Mouse (Mus musculus) limb, embryonic 14.5 days (tissue): ENCODE results near the gene Atcay. TPM values are rescaled to one million over a fixed set of nuclear protein-coding genes. Genes with fewer than 3 reads are reported as not detected.

Source experiments
- ATAC-seq: fragments of 200-750 bp; cut with Nextera tagmentation; 2 replicates; pipeline ENCODE4 v1.8.0; 2017; ENCODE audit warnings: low read depth, moderate number of reproducible peaks, moderate TSS enrichment; ENCODE audit not compliant: low FRiP score
- DNase-seq: peaks from one replicate; pipeline ENCODE4 v3.0.0-alpha.2; 2015; ENCODE audit warnings: low spot score
- H3K27ac ChIP-seq: fragments of 300-500 bp; sonication (generic); replicated peaks from 2 replicates; pipeline ENCODE4 v1.5.1; 2014; ENCODE audit warnings: low read depth, mild to moderate bottlenecking, low read length, moderate library complexity, mixed read lengths
- H3K27me3 ChIP-seq: fragments of 300-500 bp; sonication (generic); 2 replicates; pipeline ENCODE4 v1.6.1; 2014; ENCODE audit warnings: low read length, mixed read lengths; ENCODE audit not compliant: control insufficient read depth, insufficient read depth
- H3K36me3 ChIP-seq: fragments of 300-500 bp; sonication (generic); 2 replicates; pipeline ENCODE4 v1.6.1; 2014; ENCODE audit warnings: mild to moderate bottlenecking, low read length, moderate library complexity, mixed read lengths; ENCODE audit not compliant: control insufficient read depth, insufficient read depth
- H3K4me1 ChIP-seq: fragments of 300-500 bp; sonication (generic); 2 replicates; pipeline ENCODE4 v1.6.1; 2014; ENCODE audit warnings: antibody characterized with exemption, low read length, mixed read lengths; ENCODE audit not compliant: control insufficient read depth, insufficient read depth
- H3K4me2 ChIP-seq: fragments of 300-500 bp; sonication (generic); replicated peaks from 2 replicates; pipeline ENCODE4 v1.6.1; 2014; ENCODE audit warnings: low read depth, mild to moderate bottlenecking, low read length, moderate library complexity; ENCODE audit not compliant: severe bottlenecking
- H3K4me3 ChIP-seq: fragments of 300-500 bp; sonication (generic); replicated peaks from 2 replicates; pipeline ENCODE4 v1.5.1; 2014; ENCODE audit warnings: low read length
- H3K9ac ChIP-seq: fragments of 300-500 bp; sonication (generic); 2 replicates; pipeline ENCODE4 v1.6.1; 2014; ENCODE audit warnings: mild to moderate bottlenecking, low read depth, low read length, moderate library complexity; ENCODE audit not compliant: severe bottlenecking
- H3K9me3 ChIP-seq: fragments of 300-500 bp; sonication (generic); 2 replicates; pipeline ENCODE4 v1.6.1; 2016; ENCODE audit warnings: low read length; ENCODE audit not compliant: control insufficient read depth
- POLR2A ChIP-seq: fragments of 200-500 bp; IDR thresholded peaks from 2 replicates; pipeline ENCODE4 v1.8.0; 2012; ENCODE audit warnings: inconsistent platforms, mild to moderate bottlenecking, moderate library complexity, borderline replicate concordance; ENCODE audit not compliant: insufficient read depth, insufficient read length; ENCODE audit errors: extremely low read depth
- WGBS: fragments of 180-500 bp; shearing (Covaris S2); extraction: QIAGEN DNeasy Blood & Tissue Kit; methylation state at CpG from one replicate; pipeline ENCODE4 v1.1.7; 2014; 5-methylcytosine and 5-hydroxymethylcytosine counted together
- polyA plus RNA-seq, 2 experiments: library from polyadenylated mRNA; depleted of rRNA in 1 of 2; stranded (reverse) in 1 of 2; unstranded in 1 of 2; fragments of >200 nt; fragmentation: Nextera tagmentation in 1 of 2; extraction: Ambion mirVana in 1 of 2; gene quantifications; 2 replicates each; pipeline versions ENCODE4 v1.2.1 to v1.2.3; 2012 to 2014

Gene Atcay
- polyA plus RNA-seq, 2 experiments: 0.67 TPM; not detected in 1

DNA sequence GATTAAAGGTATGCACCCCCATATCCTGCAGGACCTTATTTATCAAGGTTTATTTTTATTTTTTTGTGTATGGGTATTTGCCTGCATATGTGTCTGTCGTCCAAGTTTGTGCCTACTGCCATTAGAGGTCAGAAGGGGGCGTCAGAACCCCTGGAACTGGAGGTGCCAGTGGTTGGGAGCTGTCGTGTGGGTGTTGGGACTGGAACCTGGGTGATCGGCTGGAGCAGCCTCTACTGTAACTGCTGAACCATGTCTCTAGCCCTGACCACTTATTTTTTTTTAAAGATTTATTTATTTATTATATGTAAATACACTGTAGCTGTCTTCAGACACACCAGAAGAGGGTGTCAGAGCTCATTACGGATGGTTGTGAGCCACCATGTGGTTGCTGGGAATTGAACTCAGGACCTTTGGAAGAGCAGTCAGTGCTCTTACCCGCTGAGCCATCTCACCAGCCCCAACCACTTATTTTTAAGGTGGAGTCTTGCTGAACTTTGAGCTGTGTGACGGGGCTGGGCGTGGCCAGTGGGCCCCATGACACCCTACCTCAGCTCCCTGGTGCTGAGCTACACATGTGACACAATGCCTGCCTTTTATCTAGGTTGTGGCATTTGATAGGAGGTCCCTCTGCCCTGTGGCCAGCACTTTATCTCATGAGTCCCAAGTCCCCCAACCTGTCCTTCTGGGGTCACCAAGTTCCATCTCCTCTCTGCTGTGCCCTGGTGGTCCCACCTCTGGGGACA, 27.5 kb downstream of the Atcay start:
- Histone ChIP-seq H3K4me2 (no peak overlapping the region), H3K4me3 (no peak overlapping the region), H3K4me1 (no peaks in the 10 kb centered on the region), H3K36me3 (no peaks in the 10 kb centered on the region), H3K9ac (no peak overlapping the region), H3K9me3 (no peaks in the 10 kb centered on the region), H3K27ac (no peak overlapping the region), H3K27me3 (no peaks in the 10 kb centered on the region; the same call in 1 of the 2 replicates)
- 64% methylated on average over 8 of the region's 8 CpGs for WGBS
- no peak for DNase-seq
- ATAC-seq: no peak
- TF ChIP-seq POLR2A: no peak

DNA sequence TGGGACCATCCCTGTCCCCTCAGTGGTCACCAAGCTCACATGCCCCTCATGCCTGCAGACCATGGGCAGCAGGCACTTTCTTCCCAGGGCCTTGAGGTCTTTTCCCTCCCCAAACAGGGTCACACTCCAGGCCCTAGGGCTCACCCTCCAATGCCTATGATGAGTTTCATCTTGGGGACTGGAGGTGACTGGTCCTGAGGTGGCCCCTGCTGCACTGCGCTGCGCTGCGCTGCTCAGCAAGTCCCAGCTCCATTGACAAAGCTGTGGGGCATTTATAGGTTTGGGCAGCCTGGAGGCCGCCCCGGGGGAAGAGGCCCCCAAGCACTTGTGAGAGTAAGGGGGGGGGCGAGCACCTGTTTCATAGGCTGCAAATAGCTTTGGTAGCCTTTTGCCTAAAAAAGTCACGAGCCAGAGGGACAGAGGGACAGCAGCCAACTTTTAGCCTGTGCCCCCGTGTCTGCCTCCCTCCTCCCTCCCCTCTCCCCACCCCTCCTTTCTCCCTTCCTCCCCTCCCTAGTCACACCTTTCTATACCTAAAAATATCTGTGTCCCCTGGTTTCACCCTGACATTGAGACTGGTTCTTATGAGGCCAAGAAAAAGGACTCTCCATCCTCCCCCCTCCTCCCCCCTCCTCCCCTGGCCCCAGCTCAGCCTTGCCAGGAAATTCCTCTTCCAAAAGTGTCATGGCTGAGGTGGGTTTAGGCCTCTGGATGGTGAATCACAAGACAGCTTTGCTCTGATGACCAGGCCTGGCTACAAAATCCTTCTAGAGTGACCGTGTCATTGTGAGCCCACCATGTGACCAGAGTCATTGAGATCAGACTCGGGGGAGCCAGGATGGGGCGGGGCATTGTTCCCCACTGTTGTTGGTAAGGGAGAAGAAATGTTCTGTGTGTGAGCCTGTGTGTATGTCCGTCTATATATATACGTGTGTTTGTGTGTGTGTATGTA, 28.6 kb downstream of the Atcay start, which contains the start of gene Nmrk2:
Gene Nmrk2 (minus strand): TSS at position 245 of the 952 bp plus-strand sequence.
- H3K4me3 ChIP-seq: no peak within 1 kb of the TSS
- WGBS: 58% methylated on average over 13 of the region's 13 CpGs
- H3K4me2 ChIP-seq: no peak within 1 kb of the TSS
- H3K27me3 ChIP-seq: no peaks in the 10 kb centered on the region; the same call in 1 of the 2 replicates
- ATAC-seq: no peak
- no peaks in the 10 kb centered on the region for H3K4me1 ChIP-seq
- DNase-seq: no peak
- H3K9me3 ChIP-seq: no peaks in the 10 kb centered on the region
- no peaks in the 10 kb centered on the region for H3K36me3 ChIP-seq
- H3K27ac ChIP-seq: no peak within 1 kb of the TSS
- no peak for TF ChIP-seq POLR2A
- H3K9ac ChIP-seq: no peak within 1 kb of the TSS

DNA sequence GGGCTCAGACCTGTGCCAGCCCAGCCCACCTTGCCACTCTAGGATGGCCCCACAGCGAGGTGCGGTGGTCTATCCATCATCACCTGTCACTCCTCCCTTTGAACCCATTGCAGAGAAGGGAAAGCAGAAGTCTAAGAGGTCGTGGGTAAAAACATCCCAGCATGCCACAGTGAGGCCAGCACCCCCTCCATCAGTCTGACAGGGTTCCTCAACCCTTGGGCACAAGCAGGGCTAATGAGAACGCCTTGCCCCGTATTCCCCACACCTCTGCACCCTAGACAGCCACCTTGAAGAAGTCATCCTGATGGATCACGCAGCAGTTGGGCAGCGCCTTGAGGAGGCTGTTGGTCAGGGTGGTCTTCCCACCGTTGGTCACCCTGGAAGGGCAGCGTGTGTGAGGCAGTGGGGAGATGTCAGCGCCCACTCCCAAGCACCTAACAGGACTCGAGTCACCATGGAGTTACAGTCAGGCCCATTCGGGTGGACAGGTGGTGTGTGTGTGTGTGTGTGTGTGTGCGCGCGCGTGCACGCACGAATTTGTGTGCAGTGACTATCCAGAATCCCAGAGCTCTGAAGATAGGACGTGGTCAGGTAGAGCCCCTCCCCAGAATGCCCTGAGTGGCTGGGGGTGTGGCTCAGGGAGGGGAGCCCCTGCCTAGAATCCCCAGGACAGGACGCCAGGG, 29.9 kb downstream of the Atcay start:
- ATAC-seq (no peak), DNase-seq (no peak)
- H3K36me3 ChIP-seq: no peaks in the 10 kb centered on the region
- H3K4me1 ChIP-seq: no peaks in the 10 kb centered on the region
- H3K9ac ChIP-seq: no peak overlapping the region
- H3K4me2 ChIP-seq: no peak overlapping the region
- no peak overlapping the region for H3K4me3 ChIP-seq
- WGBS: 74% methylated on average over 20 of the region's 20 CpGs
- H3K9me3 ChIP-seq: no peaks in the 10 kb centered on the region
- TF ChIP-seq POLR2A: no peak
- H3K27ac ChIP-seq: no peak overlapping the region
- H3K27me3 ChIP-seq: peaks cover 11% of the 10 kb centered on the region; the same call in 1 of the 2 replicates

DNA sequence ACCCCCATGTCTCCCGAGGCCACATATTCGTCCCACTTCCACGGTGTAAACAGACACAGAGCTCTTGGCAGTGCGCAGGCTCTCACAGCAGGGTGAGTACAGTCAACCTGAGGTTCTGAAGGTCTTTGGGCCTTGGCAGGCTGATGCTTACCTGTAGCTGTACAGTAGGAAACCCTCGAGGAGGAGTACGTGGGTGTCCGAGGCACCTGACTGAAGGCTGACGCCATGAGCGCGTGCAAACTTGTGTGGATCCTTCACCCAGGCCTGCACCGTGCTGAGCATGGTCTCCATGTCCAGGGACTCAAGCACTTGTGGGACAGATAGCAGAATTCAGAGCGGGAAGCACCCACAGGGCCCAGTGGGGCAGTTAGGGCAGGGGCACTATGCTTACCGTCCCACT, 30.5 kb downstream of the Atcay start:
- no peak overlapping the region for H3K9ac ChIP-seq
- TF ChIP-seq POLR2A: no peak
- no peaks in the 10 kb centered on the region for H3K4me1 ChIP-seq
- H3K27ac ChIP-seq: no peak overlapping the region
- H3K27me3 ChIP-seq: peaks cover 11% of the 10 kb centered on the region
- WGBS: 81% methylated on average over 13 of the region's 13 CpGs
- H3K4me2 ChIP-seq: no peak overlapping the region
- no peaks in the 10 kb centered on the region for H3K36me3 ChIP-seq
- no peak for DNase-seq
- ATAC-seq: no peak
- no peaks in the 10 kb centered on the region for H3K9me3 ChIP-seq
- H3K4me3 ChIP-seq: no peak overlapping the region

DNA sequence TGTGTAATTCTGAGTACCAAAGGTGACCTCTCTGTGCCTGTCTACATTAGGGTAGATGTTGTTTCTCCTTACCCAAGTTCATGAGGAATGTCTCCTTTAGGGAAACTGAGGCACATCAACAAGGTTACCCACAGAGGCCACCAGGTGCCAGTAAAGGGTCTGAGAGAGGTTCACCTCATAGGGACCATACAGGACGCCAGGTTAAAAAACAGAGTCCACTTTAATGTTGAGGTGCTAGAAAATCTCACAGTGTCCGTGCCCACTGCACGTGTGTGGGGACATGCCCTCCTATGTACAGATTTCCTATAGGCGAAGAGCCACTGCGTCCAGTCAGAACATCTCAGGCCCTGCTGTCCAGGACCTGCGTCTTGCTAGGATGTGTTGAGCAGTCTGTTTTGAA, 31.6 kb downstream of the Atcay start:
- DNase-seq (no peak), ATAC-seq (no peak)
- peaks cover 21% of the 10 kb centered on the region for H3K27me3 ChIP-seq
- no peak overlapping the region for H3K9ac ChIP-seq
- no peaks in the 10 kb centered on the region for H3K9me3 ChIP-seq
- H3K4me1 ChIP-seq: peaks cover 7% of the 10 kb centered on the region; the same call in 1 of the 2 replicates
- no peak overlapping the region for H3K4me2 ChIP-seq
- H3K27ac ChIP-seq: no peak overlapping the region
- no peak overlapping the region for H3K4me3 ChIP-seq
- no peak for TF ChIP-seq POLR2A
- H3K36me3 ChIP-seq: no peaks in the 10 kb centered on the region
- WGBS: 87% methylated on average over 6 of the region's 6 CpGs
